Mouse (Mus musculus): ENCODE data around the gene Iglon5.

Iglon5 gene

DNA sequence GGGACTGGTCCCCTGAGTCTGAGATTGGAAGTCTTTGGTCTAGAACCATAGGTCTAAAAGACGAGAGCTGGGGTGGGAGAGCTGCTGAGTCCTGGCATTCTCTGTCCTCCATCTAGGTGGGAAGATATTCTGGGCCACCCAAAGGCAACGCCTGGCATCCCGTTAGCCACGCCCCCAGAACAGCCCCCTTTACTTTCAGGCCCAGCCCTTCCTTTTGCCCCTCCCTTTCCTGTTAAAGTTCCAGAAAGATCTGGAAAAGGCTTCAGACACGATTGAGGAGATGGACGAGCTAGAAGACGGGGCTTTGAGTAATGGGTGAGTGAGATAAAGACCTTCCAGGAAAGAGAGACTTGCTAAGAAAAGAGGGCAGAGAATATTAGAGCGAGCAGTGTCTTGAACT lies 62.5 kb downstream of the Iglon5 start, which contains the start of gene Lim2:
TSS of gene Lim2 (plus strand) at position 265 of the 400 bp plus-strand sequence.
- no peak for DNase-seq (ENCODE audit: low spot score)

DNA sequence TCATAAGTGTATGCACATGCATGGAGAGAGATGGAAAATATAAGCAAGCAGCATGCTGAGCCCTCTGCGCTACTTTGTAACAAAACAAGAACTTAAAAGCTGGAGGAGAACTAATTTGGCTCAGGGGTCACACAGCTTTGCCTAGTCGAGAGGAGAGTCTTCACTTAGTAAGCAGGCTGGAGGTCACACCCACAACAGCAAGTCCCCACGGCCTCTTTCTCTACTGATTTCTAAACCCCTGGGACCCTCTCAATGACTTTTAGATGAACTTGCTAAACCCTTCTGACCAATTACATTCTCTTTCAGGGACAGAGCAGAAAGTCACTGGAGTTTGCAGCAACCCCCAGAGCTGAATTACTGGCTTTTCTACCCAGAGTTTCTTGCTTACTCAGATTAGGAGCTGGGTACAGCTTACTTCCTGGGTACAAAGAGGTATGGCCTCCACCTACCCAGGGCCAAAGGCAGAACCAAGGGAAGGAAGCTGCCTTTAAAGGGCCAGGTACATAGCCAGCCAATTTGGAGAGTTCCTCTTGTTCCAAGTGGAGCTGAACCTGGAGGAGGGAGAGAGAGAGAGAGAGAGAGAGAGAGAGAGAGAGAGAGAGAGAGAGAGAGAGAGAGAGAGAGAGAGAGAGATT lies 65.8 kb downstream of the Iglon5 start:
- no peak for DNase-seq (ENCODE audit: low spot score)

DNA sequence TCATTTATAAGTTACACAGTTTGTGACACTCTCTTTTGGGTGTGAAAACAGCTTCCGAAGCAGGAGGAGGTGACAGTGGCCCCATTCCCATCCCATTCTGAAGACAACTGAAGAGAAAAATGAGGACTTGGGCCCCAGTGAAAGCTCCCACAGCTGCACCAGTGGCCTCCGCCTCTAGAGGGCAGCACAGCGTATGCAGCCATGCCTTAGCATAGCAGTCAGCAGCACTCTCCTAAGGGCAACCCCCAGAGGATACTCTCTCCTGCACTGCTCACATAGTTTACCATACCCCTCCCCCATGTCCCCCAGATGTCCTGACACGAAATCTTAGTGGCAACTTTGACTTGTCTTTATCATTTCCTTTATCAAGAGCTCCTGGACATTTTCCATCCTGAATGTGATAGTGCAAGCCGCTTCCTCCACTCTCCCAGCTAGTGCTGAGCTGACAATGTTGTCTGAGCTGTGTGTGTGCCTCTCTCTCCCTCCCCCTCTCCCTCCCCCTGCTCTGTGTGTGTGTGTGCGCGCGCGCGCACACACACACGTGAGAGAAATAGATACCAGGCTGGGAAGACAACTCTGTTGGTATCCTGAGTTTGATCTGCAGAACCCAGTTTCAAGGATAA lies 66.8 kb downstream of the Iglon5 start:
- DNase-seq (ENCODE audit: low spot score), result peak; percentile 79

All from ovary, postnatal 10 days (tissue).